Mouse (Mus musculus): Measurements from ENCODE around the gene Ralgps1. TPM values are rescaled to one million over a fixed set of nuclear protein-coding genes. Genes with fewer than 3 reads are reported as not detected.
A peak's percentile ranks its signal among the peaks of the same experiment; 100 is the strongest.

Ralgps1 gene
- polyA plus RNA-seq, 1 experiment from 2014 or later, result 48.4 TPM

DNA sequence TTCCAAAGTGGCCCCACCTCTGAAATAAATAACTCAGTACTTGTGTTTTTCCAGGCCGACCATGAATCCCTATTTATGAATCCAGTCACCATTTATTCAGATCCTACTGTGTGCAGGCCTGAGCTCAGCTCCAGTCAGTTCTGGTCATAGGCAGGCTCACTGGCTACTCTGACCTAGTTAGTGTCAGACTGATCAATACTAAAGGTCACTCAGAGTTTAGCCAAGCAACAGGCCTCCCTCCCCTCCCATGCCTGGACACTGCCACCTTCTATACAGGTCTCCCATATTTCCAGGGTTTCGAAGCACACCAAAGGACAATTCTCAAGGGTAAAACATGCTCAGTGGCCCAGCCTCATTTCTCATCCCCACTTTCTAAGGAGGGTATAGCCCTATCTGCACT is 100.7 kb downstream of the Ralgps1 start:
- no peak overlapping the region for H3K4me2 ChIP-seq (ENCODE audit: low read length)
- H3K36me3 ChIP-seq (ENCODE audit: control insufficient read depth, insufficient read depth, low read length), result peaks cover 6% of the 10 kb centered on the region; the same call in 1 of the 2 replicates
- H3K9ac ChIP-seq (ENCODE audit: low read depth, low read length), result no peak overlapping the region
- no peak overlapping the region for H3K4me3 ChIP-seq (ENCODE audit: low read depth, low read length)
- H3K9me3 ChIP-seq (replicated peaks; ENCODE audit: control insufficient read depth, low read length, poor library complexity, severe bottlenecking), result no peaks in the 10 kb centered on the region
- no peak overlapping the region for H3K27ac ChIP-seq (ENCODE audit: low read length)
- no peaks in the 10 kb centered on the region for H3K27me3 ChIP-seq (ENCODE audit: control insufficient read depth, insufficient read depth, low read depth, low read length)
- peaks cover 9% of the 10 kb centered on the region for H3K4me1 ChIP-seq (ENCODE audit: control insufficient read depth, insufficient read depth, low read length)
- WGBS, result 93% methylated on average over 2 of the region's 2 CpGs
- no peak for ATAC-seq

DNA sequence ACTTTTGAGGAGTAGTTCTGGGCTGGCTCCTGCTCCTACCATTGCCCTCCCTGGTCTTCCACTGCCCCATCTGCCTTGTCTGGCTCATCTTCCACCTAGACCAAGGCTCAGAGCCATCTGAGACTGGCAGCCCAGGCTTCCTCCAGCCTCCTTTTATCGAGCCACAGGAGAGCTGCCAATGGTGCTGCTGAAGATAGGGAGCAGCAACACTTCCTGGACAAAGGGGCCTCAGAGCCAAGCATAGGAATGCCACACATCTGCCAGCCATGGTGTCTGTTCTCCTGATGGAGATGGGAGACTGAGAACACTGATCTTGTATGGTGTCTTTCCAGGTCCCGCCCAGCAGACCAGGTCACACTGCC is 102.2 kb downstream of the Ralgps1 start:
- Histone ChIP-seq H3K4me3 (ENCODE audit: low read depth, low read length) (no peak overlapping the region), H3K27me3 (ENCODE audit: control insufficient read depth, insufficient read depth, low read depth, low read length) (no peaks in the 10 kb centered on the region), H3K4me1 (ENCODE audit: control insufficient read depth, insufficient read depth, low read length) (peaks cover 11% of the 10 kb centered on the region), H3K9ac (ENCODE audit: low read depth, low read length) (no peak overlapping the region), H3K27ac (ENCODE audit: low read length) (no peak overlapping the region), H3K36me3 (ENCODE audit: control insufficient read depth, insufficient read depth, low read length) (peaks cover 4% of the 10 kb centered on the region; the same call in 1 of the 2 replicates), H3K9me3 (replicated peaks; ENCODE audit: control insufficient read depth, low read length, poor library complexity, severe bottlenecking) (no peaks in the 10 kb centered on the region), H3K4me2 (ENCODE audit: low read length) (no peak overlapping the region)
- WGBS, result 85% methylated on average over 2 of the region's 2 CpGs
- ATAC-seq, result no peak

DNA sequence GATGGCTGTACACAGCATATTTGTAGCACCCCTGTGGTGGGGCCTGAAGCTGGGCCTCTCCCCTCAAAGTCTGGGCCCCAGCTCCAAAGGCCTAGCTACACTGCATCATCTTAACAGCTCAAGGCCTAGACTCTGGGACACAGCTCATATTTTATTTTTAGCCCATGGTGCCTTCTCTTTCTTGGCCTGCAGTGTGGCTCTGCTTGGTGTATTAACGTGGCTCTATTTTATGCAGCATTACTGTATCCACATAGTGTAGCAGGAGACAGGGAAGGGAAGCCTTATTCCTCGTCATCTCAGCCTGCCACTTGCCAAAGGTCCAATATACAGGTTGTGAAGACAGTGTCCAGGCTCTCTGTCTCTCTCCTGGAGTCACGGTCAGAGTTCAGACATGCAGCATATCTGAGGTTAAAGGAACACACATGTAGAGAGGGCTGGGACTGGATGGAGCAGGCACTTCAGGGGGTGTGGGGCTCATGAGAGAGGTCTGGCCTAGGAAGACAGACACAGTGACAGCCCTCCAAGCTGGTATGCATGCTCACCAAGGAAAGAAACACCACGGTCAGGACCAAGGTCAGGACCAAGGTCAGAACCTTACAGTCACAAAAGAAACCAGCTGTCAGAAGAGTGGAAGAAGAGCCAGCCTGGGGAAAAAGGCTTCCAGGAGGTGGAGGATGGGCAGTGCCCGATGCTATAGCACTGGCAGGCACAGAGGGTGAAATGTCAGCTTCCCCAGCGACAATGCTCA is 102.7 kb downstream of the Ralgps1 start:
- Histone ChIP-seq H3K4me2 (ENCODE audit: low read length) (no peak overlapping the region), H3K27ac (ENCODE audit: low read length) (0 out of 2 replicates have a peak overlapping the region, but pooled peaks have one; percentile 34), H3K36me3 (ENCODE audit: control insufficient read depth, insufficient read depth, low read length) (0 out of 2 replicates have a peak, but pooled peaks cover 3% of the 10 kb centered on the region), H3K9ac (ENCODE audit: low read depth, low read length) (no peak overlapping the region), H3K4me3 (ENCODE audit: low read depth, low read length) (no peak overlapping the region), H3K4me1 (ENCODE audit: control insufficient read depth, insufficient read depth, low read length) (peaks cover 11% of the 10 kb centered on the region), H3K27me3 (ENCODE audit: control insufficient read depth, insufficient read depth, low read depth, low read length) (no peaks in the 10 kb centered on the region), H3K9me3 (replicated peaks; ENCODE audit: control insufficient read depth, low read length, poor library complexity, severe bottlenecking) (no peaks in the 10 kb centered on the region)
- ATAC-seq, result no peak
- 87% methylated on average over 6 of the region's 6 CpGs for WGBS

DNA sequence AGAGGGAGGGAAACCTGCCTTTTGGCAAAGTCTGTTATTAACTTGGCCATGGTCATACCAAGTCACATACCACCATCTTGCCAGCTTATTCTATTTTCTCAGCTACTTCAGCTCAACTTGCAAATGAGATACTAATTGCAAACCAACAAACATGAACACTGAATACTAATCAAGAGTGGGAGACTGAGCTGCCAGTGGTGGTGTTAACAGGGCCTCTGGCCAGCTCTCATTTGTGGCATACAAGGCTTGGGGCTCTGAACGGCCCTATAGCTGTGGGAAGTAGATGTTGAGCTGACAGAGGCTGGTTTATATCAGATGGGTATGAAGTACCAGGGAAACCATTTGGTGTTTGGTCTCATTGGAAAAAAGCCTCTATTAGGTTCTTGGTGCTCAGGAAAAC is 104.2 kb downstream of the Ralgps1 start:
- ATAC-seq, result no peak
- Histone ChIP-seq H3K9me3 (replicated peaks; ENCODE audit: control insufficient read depth, low read length, poor library complexity, severe bottlenecking) (no peaks in the 10 kb centered on the region), H3K27ac (ENCODE audit: low read length) (no peak overlapping the region; the same call in 1 of the 2 replicates), H3K4me1 (ENCODE audit: control insufficient read depth, insufficient read depth, low read length) (peaks cover 11% of the 10 kb centered on the region), H3K4me3 (ENCODE audit: low read depth, low read length) (no peak overlapping the region), H3K4me2 (ENCODE audit: low read length) (no peak overlapping the region), H3K9ac (ENCODE audit: low read depth, low read length) (no peak overlapping the region), H3K36me3 (ENCODE audit: control insufficient read depth, insufficient read depth, low read length) (no peaks in the 10 kb centered on the region), H3K27me3 (ENCODE audit: control insufficient read depth, insufficient read depth, low read depth, low read length) (no peaks in the 10 kb centered on the region)
- 78% methylated on average over 1 of the region's 1 CpGs for WGBS

DNA sequence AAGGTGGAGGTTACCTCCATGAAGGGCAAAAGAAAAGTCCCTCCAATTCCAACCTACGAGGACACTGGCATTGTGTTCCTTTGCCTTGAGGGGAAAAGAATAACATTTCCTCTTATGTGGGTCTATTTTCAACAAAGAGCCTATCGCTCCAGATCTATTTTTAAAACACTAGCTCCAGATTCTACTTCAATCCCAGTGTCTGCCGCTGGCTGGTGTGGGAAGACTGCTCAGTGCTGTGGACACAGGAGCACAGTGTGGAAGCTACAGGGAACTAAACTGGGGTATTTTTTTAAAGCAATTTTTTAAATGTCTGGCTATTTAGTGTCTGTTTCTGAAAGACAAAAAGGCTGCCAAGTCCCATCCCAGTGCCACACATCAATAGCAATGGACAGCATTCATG is 105.5 kb downstream of the Ralgps1 start:
- no peaks in the 10 kb centered on the region for H3K27me3 ChIP-seq (ENCODE audit: control insufficient read depth, insufficient read depth, low read depth, low read length)
- 65% methylated on average over 3 of the region's 3 CpGs for WGBS
- no peaks in the 10 kb centered on the region for H3K36me3 ChIP-seq (ENCODE audit: control insufficient read depth, insufficient read depth, low read length)
- no peak for ATAC-seq
- peak overlapping the region; percentile 70 for H3K27ac ChIP-seq (ENCODE audit: low read length)
- no peak overlapping the region for H3K4me3 ChIP-seq (ENCODE audit: low read depth, low read length)
- no peaks in the 10 kb centered on the region for H3K9me3 ChIP-seq (replicated peaks; ENCODE audit: control insufficient read depth, low read length, poor library complexity, severe bottlenecking)
- no peak overlapping the region for H3K9ac ChIP-seq (ENCODE audit: low read depth, low read length)
- no peak overlapping the region for H3K4me2 ChIP-seq (ENCODE audit: low read length)
- H3K4me1 ChIP-seq (ENCODE audit: control insufficient read depth, insufficient read depth, low read length), result peaks cover 7% of the 10 kb centered on the region

DNA sequence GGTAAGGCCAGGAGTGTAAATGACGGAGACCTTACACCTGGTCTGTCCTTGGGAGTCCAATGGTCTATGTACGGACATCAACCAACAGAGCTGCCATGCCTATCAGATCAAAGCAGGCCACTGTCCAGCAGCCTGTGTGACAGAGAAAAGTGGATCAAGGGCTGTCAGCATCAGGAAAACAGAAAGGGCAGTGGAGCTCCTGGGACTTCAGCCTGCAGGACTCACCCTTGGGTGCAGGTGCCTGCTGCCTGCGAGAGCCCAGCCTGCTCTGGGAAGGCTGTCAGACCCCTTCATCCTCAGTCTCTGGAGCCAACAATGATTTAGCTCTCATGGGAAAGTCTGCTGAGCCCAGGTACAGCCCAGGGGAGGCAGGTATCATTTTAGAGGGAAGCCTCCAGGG is 109.8 kb downstream of the Ralgps1 start:
- no peak overlapping the region for H3K9ac ChIP-seq (ENCODE audit: low read depth, low read length)
- H3K27ac ChIP-seq (ENCODE audit: low read length), result no peak overlapping the region
- H3K27me3 ChIP-seq (ENCODE audit: control insufficient read depth, insufficient read depth, low read depth, low read length), result no peaks in the 10 kb centered on the region
- peaks cover 10% of the 10 kb centered on the region for H3K36me3 ChIP-seq (ENCODE audit: control insufficient read depth, insufficient read depth, low read length)
- H3K4me3 ChIP-seq (ENCODE audit: low read depth, low read length), result no peak overlapping the region
- no peaks in the 10 kb centered on the region for H3K9me3 ChIP-seq (replicated peaks; ENCODE audit: control insufficient read depth, low read length, poor library complexity, severe bottlenecking)
- no peak for ATAC-seq
- 90% methylated on average over 3 of the region's 3 CpGs for WGBS
- no peak overlapping the region for H3K4me2 ChIP-seq (ENCODE audit: low read length)
- H3K4me1 ChIP-seq (ENCODE audit: control insufficient read depth, insufficient read depth, low read length), result peaks cover 2% of the 10 kb centered on the region

DNA sequence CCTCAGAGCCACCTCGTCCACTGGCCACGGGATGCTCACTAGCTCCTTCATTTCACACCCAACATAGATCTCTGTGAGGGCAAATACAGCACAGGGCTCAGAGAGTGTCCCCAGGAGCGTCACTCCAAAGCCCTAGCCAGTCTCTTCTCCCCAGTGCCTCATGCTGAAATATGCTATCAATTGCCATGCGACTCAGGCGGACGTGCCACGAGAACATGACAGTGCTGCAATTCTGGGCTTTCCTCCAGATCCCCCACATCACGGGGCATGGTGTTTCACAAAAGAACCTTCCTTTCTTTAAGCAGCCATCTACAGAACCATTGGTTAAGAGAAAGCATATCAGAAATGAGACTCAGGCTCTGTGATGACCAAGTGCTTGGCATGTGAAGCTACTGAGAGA is 110.5 kb downstream of the Ralgps1 start:
- peaks cover 2% of the 10 kb centered on the region for H3K4me1 ChIP-seq (ENCODE audit: control insufficient read depth, insufficient read depth, low read length)
- WGBS, result 78% methylated on average over 8 of the region's 8 CpGs
- no peak for ATAC-seq
- no peaks in the 10 kb centered on the region for H3K27me3 ChIP-seq (ENCODE audit: control insufficient read depth, insufficient read depth, low read depth, low read length)
- H3K4me2 ChIP-seq (ENCODE audit: low read length), result no peak overlapping the region
- no peak overlapping the region for H3K27ac ChIP-seq (ENCODE audit: low read length)
- no peaks in the 10 kb centered on the region for H3K9me3 ChIP-seq (replicated peaks; ENCODE audit: control insufficient read depth, low read length, poor library complexity, severe bottlenecking)
- H3K36me3 ChIP-seq (ENCODE audit: control insufficient read depth, insufficient read depth, low read length), result peaks cover 10% of the 10 kb centered on the region
- no peak overlapping the region for H3K9ac ChIP-seq (ENCODE audit: low read depth, low read length)
- H3K4me3 ChIP-seq (ENCODE audit: low read depth, low read length), result no peak overlapping the region

DNA sequence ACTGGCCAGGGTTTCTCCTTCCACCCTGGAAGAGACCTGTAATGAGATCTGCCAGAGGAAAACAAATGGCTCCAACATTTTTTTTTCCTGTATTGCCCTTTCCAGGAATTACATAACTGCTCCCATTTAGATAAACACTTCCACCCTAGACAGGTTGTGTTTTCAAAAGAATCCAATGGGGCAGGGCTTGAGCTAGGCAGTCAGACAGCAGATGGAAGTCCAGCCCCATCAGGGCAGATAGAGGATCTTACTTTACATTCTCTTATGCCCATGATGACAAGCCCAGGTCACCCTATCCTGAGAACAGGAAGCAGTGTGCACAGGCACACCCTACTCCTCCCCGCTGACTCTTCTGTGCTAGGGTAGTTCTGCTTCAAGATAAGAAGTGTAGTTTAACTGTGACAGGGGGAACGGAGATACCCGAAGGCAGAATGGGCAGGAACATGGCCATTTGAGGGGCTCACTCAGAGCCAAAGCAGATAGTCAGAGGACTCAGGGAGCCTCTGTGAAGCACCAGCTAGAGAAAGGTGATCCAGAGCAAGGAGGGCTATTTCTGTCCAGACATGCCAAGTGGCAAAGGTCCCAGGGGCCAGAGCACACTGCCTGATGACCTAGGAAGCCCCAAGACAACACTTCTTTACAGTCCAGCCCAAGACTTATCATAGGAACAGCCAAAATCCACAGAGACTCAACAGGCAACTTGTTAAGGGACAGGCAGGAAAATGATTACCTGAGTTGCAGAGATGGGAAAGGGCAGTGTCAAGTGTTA is 114.3 kb downstream of the Ralgps1 start:
- no peak for ATAC-seq
- Histone ChIP-seq H3K36me3 (ENCODE audit: control insufficient read depth, insufficient read depth, low read length) (peaks cover 10% of the 10 kb centered on the region), H3K4me2 (ENCODE audit: low read length) (no peak overlapping the region), H3K4me1 (ENCODE audit: control insufficient read depth, insufficient read depth, low read length) (peaks cover 7% of the 10 kb centered on the region; the same call in 1 of the 2 replicates), H3K9ac (ENCODE audit: low read depth, low read length) (no peak overlapping the region), H3K4me3 (ENCODE audit: low read depth, low read length) (no peak overlapping the region), H3K9me3 (replicated peaks; ENCODE audit: control insufficient read depth, low read length, poor library complexity, severe bottlenecking) (no peaks in the 10 kb centered on the region), H3K27me3 (ENCODE audit: control insufficient read depth, insufficient read depth, low read depth, low read length) (no peaks in the 10 kb centered on the region), H3K27ac (ENCODE audit: low read length) (no peak overlapping the region)
- WGBS, result 97% methylated on average over 3 of the region's 3 CpGs

Data from midbrain, embryonic 16.5 days (tissue).